Comparison of ENCODE assay signal across 16 mouse cellular contexts in the genomic region with DNA sequence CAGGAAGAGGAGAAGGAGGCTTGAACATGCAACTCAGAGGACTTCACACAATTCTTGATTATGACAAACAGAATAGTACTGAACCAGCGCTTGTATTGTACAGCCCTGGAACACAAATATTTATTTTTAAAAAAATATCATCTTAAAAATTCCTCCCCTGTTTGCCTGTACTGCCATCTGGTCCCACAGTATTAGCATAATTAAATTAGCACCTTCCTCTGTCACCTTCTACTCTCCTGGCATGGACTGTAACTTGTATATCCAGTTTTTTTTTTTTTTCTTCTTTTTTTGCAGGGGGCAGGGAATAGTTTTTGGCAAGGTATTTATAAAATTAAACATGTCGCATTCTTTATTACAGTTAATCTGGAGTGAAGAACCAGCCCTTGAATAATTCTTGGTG.
"Had no signal": no experiment of that assay in that cellular context is flagged by ENCODE, and none has a peak within 500 bp of the region (broad histone marks: within the 10 kb centered on the region; RNA-seq: fewer than 3 reads in every experiment).

No protein-coding gene starts in this region.

- H3K27ac ChIP-seq: macrophage; midbrain, embryonic 13.5 days; midbrain, embryonic 15.5 days; neural tube, embryonic 12.5 days; stomach, embryonic 15.5 days; stomach, postnatal 0 days had no signal

- H3K36me3 ChIP-seq: midbrain, embryonic 13.5 days; midbrain, embryonic 15.5 days; neural tube, embryonic 12.5 days; stomach, embryonic 15.5 days had no signal

- H3K4me3 ChIP-seq: megakaryocyte, embryonic 14.5 days; midbrain, embryonic 13.5 days; midbrain, embryonic 15.5 days; neural tube, embryonic 12.5 days; stomach, embryonic 15.5 days had no signal

- DNase-seq: lung, adult 18-20 months; lung, embryonic 14.5 days; lung, postnatal 14 days; lung, postnatal 36 days; right cerebral cortex, postnatal 14 days; thymus, adult 2 months; thymus, postnatal 25 days; thymus, postnatal 4 days had no signal

- H3K9ac ChIP-seq: lung, embryonic 14.5 days; midbrain, embryonic 13.5 days; midbrain, embryonic 15.5 days; neural tube, embryonic 12.5 days; stomach, embryonic 15.5 days had no signal

- H3K27me3 ChIP-seq: megakaryocyte, embryonic 14.5 days; midbrain, embryonic 13.5 days; midbrain, embryonic 15.5 days; neural tube, embryonic 12.5 days; stomach, embryonic 15.5 days had no signal

- H3K9me3 ChIP-seq: megakaryocyte, embryonic 14.5 days; midbrain, embryonic 13.5 days; midbrain, embryonic 15.5 days; neural tube, embryonic 12.5 days; stomach, embryonic 15.5 days had no signal

- ATAC-seq: midbrain, embryonic 13.5 days; midbrain, embryonic 15.5 days had no signal

- H3K4me2 ChIP-seq: lung, embryonic 14.5 days; midbrain, embryonic 11.5 days; midbrain, embryonic 13.5 days; midbrain, embryonic 15.5 days; neural tube, embryonic 12.5 days; stomach, embryonic 15.5 days had no signal

- H3K4me1 ChIP-seq: megakaryocyte, embryonic 14.5 days; midbrain, embryonic 15.5 days; neural tube, embryonic 12.5 days; stomach, embryonic 15.5 days had no signal
